Mouse (Mus musculus): Measurements from ENCODE around the gene Ifitm5. TPM values are rescaled to one million over a fixed set of nuclear protein-coding genes. Genes with fewer than 3 reads are reported as not detected.
"Not testable (repeated sequence)": the region's sequence is repeated elsewhere in the genome, so short reads cannot be mapped to it uniquely, and the experiment has no call there.

The Ifitm5 gene
- polyA plus RNA-seq, 1 experiment from 2014 or later = 1.3 TPM

DNA sequence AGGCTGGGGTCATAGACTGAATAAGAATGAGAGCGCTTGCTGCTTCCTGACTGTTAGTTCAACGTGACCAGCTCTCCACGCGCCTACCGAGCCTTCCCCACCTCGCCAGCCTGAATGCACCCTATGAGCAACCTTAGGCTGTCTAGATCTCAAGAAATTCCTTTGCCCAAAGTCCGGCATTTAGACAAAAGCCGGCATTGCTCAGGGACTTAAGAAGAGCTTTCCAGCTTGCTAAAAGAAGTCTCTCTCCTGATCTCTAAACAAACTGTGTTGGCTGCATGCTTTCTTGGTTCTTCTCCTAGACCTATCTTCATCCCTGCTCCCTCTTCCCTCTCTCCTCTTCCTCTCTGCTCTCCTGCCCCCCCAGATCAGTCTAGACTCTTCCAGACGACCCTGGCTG, 24.8 kb upstream of the Ifitm5 start:
- Histone ChIP-seq H3K4me3 (no peak overlapping the region), H3K36me3 (no peaks in the 10 kb centered on the region), H3K27me3 (ENCODE audit: insufficient read depth, poor library complexity, severe bottlenecking) (peaks cover 19% of the 10 kb centered on the region), H3K9me3 (no peaks in the 10 kb centered on the region), H3K27ac (no peak overlapping the region), H3K4me1 (replicated peaks) (peaks cover 31% of the 10 kb centered on the region)
- DNase-seq (ENCODE audit: low spot score) = no peak
- 12% methylated on average over 9 of the region's 9 CpGs for WGBS

GRCm38 (mm10) chr7:140973396-140974165, 23.5 kb upstream of the Ifitm5 start:
- H3K27me3 ChIP-seq (ENCODE audit: insufficient read depth, poor library complexity, severe bottlenecking) = peaks cover 27% of the 10 kb centered on the region
- no peak overlapping the region for H3K4me3 ChIP-seq
- no peaks in the 10 kb centered on the region for H3K9me3 ChIP-seq
- no peaks in the 10 kb centered on the region for H3K36me3 ChIP-seq
- 17% methylated on average over 14 of the region's 14 CpGs for WGBS
- H3K4me1 ChIP-seq (replicated peaks) = peaks cover 31% of the 10 kb centered on the region
- H3K27ac ChIP-seq = no peak overlapping the region
- DNase-seq (ENCODE audit: low spot score) = no peak

DNA sequence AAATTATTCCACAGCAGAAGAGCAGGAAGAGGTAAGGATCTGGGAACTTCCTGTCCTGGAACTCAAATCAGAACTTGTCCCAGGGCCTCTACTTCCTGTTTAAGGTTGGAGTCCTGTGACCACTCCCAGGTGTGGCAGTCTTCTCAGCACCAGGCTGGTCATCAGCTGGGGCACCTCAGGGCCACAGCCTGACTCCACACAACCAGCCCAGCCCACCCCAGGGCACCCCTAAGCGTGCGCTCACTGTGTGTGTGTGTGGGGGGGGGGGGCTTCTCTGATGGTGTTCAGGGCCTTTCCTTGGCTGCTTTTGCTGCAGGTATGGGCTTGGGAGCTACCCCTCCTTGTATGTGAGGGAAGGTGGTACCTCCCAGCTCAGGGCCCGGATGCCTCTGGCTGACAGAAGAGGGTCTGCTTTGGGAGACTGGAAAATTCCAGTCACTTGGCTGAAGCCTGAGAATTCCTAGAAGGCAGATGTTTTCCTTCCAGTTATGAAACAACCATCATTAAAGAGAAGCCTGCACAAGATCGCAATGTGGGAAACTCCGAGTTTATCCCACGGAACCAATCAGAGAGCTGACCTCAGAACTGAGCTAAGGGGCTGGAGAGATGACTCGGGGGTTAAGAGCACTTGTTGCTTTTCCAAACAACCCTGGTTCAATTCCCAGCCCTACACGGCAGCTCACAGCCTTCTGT, 21.5 kb upstream of the Ifitm5 start:
- H3K27ac ChIP-seq = no peak overlapping the region
- peaks cover 42% of the 10 kb centered on the region for H3K4me1 ChIP-seq (replicated peaks)
- no peak for DNase-seq (ENCODE audit: low spot score)
- WGBS = 85% methylated on average over 8 of the region's 8 CpGs
- no peaks in the 10 kb centered on the region for H3K36me3 ChIP-seq
- peaks cover 31% of the 10 kb centered on the region for H3K27me3 ChIP-seq (ENCODE audit: insufficient read depth, poor library complexity, severe bottlenecking)
- no peaks in the 10 kb centered on the region for H3K9me3 ChIP-seq
- H3K4me3 ChIP-seq = no peak overlapping the region

DNA sequence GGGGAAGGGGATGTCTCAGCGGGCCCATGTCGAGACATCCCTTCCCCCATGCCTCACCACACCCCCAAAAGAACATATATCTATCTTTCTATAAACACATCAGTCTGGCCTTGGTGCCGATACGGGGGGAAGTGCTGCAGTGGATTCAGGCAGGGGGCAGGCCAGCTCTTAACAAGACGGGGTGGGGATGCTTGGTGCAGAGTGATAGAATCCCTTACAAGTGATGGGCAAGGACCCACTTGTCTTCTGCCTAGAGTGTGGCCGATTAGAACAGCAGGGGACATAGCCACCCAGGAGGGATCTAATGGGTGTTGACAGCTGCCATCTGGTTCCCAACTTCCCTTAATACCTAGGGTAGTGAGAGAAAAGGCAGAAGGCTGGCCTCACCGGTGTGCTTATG, 20.8 kb upstream of the Ifitm5 start:
- Histone ChIP-seq H3K4me1 (replicated peaks) (peaks cover 42% of the 10 kb centered on the region), H3K27me3 (ENCODE audit: insufficient read depth, poor library complexity, severe bottlenecking) (peaks cover 31% of the 10 kb centered on the region), H3K27ac (no peak overlapping the region), H3K4me3 (no peak overlapping the region), H3K9me3 (no peaks in the 10 kb centered on the region), H3K36me3 (no peaks in the 10 kb centered on the region)
- DNase-seq (ENCODE audit: low spot score) = no peak
- 50% methylated on average over 7 of the region's 7 CpGs for WGBS

DNA sequence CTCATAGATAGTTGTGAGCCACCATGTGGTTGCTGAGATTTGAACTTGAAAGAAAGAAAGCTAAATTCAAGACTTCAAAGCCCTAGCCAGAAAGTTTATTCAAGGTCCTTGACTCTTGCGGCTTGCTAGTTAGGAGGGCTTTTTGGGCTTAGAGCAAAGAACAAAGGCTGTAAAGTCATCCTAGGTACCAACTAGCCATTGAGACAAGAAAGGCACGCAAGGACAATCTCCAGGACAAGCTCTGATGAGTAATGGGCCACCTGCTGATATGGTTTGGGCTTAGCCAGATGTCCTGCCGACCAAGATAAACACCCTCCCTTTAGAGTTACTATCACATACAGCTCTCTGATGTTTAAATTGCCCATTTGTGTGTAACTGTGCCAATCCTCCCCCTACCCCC, 18.6 kb upstream of the Ifitm5 start:
- not testable (repeated sequence) for H3K9me3 ChIP-seq; H3K27ac ChIP-seq; DNase-seq (ENCODE audit: low spot score); H3K36me3 ChIP-seq; H3K4me3 ChIP-seq
- peaks cover 19% of the 10 kb centered on the region for H3K27me3 ChIP-seq (ENCODE audit: insufficient read depth, poor library complexity, severe bottlenecking)
- H3K4me1 ChIP-seq (replicated peaks) = peaks cover 28% of the 10 kb centered on the region
- WGBS = 18% methylated on average over 3 of the region's 3 CpGs

- H3K36me3 ChIP-seq = no peaks in the 10 kb centered on the region
- DNase-seq (ENCODE audit: low spot score) = no peak
- H3K27ac ChIP-seq = no peak overlapping the region
- WGBS = 7% methylated on average over 14 of the region's 14 CpGs
- peaks cover 21% of the 10 kb centered on the region for H3K4me1 ChIP-seq (replicated peaks)
- H3K27me3 ChIP-seq (ENCODE audit: insufficient read depth, poor library complexity, severe bottlenecking) = peaks cover 19% of the 10 kb centered on the region
- H3K4me3 ChIP-seq = no peak overlapping the region
- H3K9me3 ChIP-seq = no peaks in the 10 kb centered on the region
Measured at GRCm38 (mm10) chr7:140967862-140968591, 17.9 kb upstream of the Ifitm5 start.

DNA sequence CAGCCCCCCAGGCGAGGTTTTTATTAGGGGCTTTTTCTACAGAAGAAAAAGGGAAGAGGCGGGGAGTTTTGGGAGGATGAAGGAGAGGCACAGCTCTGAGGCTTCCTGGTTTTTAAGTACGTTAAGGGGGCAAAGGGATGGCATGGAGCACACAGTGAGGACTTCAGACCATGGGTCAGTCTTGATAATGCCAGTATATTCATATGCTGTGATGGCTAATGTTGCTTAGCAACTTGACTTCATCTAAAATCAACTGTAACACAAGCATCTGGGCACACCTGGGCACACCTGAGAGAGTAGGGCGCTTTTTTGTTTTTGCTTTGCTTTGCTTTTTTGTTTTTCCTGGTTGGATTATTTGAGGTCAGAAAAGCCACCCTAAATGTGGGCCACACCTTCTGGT, 16.8 kb upstream of the Ifitm5 start, which contains the start of gene Ifitm1:
Gene Ifitm1, plus strand, starts transcription at position 301 of the 400 bp plus-strand sequence.
- peaks cover 21% of the 10 kb centered on the region for H3K4me1 ChIP-seq (replicated peaks)

GRCm38 (mm10) chr7:140962733-140963132, 12.6 kb upstream of the Ifitm5 start:
- no peak for DNase-seq (ENCODE audit: low spot score)
- no peaks in the 10 kb centered on the region for H3K36me3 ChIP-seq
- H3K27me3 ChIP-seq (ENCODE audit: insufficient read depth, poor library complexity, severe bottlenecking) = 0 out of 2 replicates have a peak, but pooled peaks cover 7% of the 10 kb centered on the region
- no peak overlapping the region for H3K27ac ChIP-seq
- H3K9me3 ChIP-seq = no peaks in the 10 kb centered on the region
- no peak overlapping the region for H3K4me3 ChIP-seq
- WGBS = 55% methylated on average over 2 of the region's 2 CpGs
- peaks cover 11% of the 10 kb centered on the region for H3K4me1 ChIP-seq (replicated peaks)

More for the DNA sequence above, 16.8 kb upstream of the Ifitm5 start, which contains the start of gene Ifitm1:
- 82% methylated on average over 4 of the region's 4 CpGs for WGBS
- peaks cover 19% of the 10 kb centered on the region for H3K27me3 ChIP-seq (ENCODE audit: insufficient read depth, poor library complexity, severe bottlenecking)
- no peaks in the 10 kb centered on the region for H3K9me3 ChIP-seq
- no peaks in the 10 kb centered on the region for H3K36me3 ChIP-seq
- H3K27ac ChIP-seq = no peak within 1 kb of the TSS
- no peak for DNase-seq (ENCODE audit: low spot score)
- no peak within 1 kb of the TSS for H3K4me3 ChIP-seq

DNA sequence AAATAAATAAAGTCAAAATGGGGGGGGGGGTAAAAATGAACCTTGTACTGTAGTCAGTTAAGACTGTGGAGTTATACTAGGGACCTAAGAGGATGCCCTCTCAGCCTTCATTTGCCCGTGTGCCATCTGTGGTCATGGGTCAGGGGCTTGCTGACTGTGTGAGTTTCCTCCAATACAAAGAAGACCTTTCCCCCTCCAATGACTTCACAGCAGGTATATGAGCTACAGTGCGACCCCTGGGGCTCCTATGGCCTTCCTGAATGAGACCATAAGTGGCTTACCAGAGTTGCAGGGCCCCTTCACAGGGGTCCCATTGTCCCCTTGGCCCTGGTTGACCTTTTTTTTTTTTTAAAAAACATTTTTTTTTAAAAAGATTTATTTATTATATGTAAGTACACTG, 11.3 kb upstream of the Ifitm5 start:
- no peak overlapping the region for H3K27ac ChIP-seq
- H3K27me3 ChIP-seq (ENCODE audit: insufficient read depth, poor library complexity, severe bottlenecking) = 0 out of 2 replicates have a peak, but pooled peaks cover 7% of the 10 kb centered on the region
- H3K36me3 ChIP-seq = no peaks in the 10 kb centered on the region

GRCm38 (mm10) chr7:140960026-140960425, 9.9 kb upstream of the Ifitm5 start:
- Histone ChIP-seq H3K4me3 (no peak overlapping the region), H3K27me3 (ENCODE audit: insufficient read depth, poor library complexity, severe bottlenecking) (0 out of 2 replicates have a peak, but pooled peaks cover 7% of the 10 kb centered on the region), H3K9me3 (no peaks in the 10 kb centered on the region), H3K27ac (no peak overlapping the region), H3K36me3 (no peaks in the 10 kb centered on the region), H3K4me1 (replicated peaks) (peaks cover 23% of the 10 kb centered on the region)
- no peak for DNase-seq (ENCODE audit: low spot score)
- 64% methylated on average over 5 of the region's 5 CpGs for WGBS

More for the DNA sequence above, 11.3 kb upstream of the Ifitm5 start:
- Histone ChIP-seq H3K4me1 (replicated peaks) (peaks cover 9% of the 10 kb centered on the region), H3K9me3 (no peaks in the 10 kb centered on the region), H3K4me3 (no peak overlapping the region)
- WGBS = 52% methylated on average over 2 of the region's 2 CpGs
- DNase-seq (ENCODE audit: low spot score) = no peak

- H3K27me3 ChIP-seq (ENCODE audit: insufficient read depth, poor library complexity, severe bottlenecking) = 0 out of 2 replicates have a peak, but pooled peaks cover 7% of the 10 kb centered on the region
- 9% methylated on average over 9 of the region's 9 CpGs for WGBS
- no peak for DNase-seq (ENCODE audit: low spot score)
- no peaks in the 10 kb centered on the region for H3K9me3 ChIP-seq
- peaks cover 30% of the 10 kb centered on the region for H3K4me1 ChIP-seq (replicated peaks)
- H3K27ac ChIP-seq = no peak overlapping the region
- H3K4me3 ChIP-seq = no peak overlapping the region
- no peaks in the 10 kb centered on the region for H3K36me3 ChIP-seq
Measured at GRCm38 (mm10) chr7:140959181-140959901, 9.2 kb upstream of the Ifitm5 start.

DNA sequence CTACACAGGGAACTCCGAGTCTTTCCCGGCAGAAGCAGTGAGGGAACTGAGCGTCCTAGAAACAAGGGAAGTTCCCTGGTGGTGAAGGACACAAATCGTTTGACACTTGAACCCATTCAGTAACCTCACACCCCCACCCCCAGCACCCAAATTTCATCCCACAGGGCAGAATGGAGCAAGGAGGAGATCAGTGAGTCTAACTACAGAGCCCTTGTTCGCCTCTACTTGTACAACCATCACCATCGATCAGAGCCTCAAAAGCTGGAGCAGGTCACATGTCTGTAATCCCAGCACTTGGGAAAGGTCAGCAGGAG, 6.4 kb upstream of the Ifitm5 start:
- Histone ChIP-seq H3K27ac (peak overlapping the region; percentile 86), H3K36me3 (0 out of 2 replicates have a peak, but pooled peaks cover 6% of the 10 kb centered on the region), H3K4me1 (replicated peaks) (peaks cover 53% of the 10 kb centered on the region), H3K4me3 (peak overlapping the region; percentile 55; the same call in 1 of the 2 replicates), H3K27me3 (ENCODE audit: insufficient read depth, poor library complexity, severe bottlenecking) (0 out of 2 replicates have a peak, but pooled peaks cover 7% of the 10 kb centered on the region), H3K9me3 (no peaks in the 10 kb centered on the region)
- DNase-seq (ENCODE audit: low spot score) = no peak
- 57% methylated on average over 6 of the region's 6 CpGs for WGBS
